Mouse (Mus musculus) erythroblast, embryonic 14.5 days (primary cell): Measurements from ENCODE around the gene Olfr461. TPM values are rescaled to one million over a fixed set of nuclear protein-coding genes. Genes with fewer than 3 reads are reported as not detected.

Source experiments
- H3K27me3 ChIP-seq: 2 replicates; pipeline ENCODE4 v1.6.1; 2012; ENCODE audit warnings: inconsistent platforms; ENCODE audit not compliant: control insufficient read depth
- H3K36me3 ChIP-seq: 2 replicates; pipeline ENCODE4 v1.6.1; 2012; ENCODE audit warnings: mild to moderate bottlenecking, inconsistent platforms; ENCODE audit not compliant: control insufficient read depth
- H3K4me1 ChIP-seq: 2 replicates; pipeline ENCODE4 v1.6.1; 2012; ENCODE audit warnings: inconsistent platforms; ENCODE audit not compliant: control insufficient read depth
- H3K4me3 ChIP-seq: replicated peaks from 2 replicates; pipeline ENCODE3; 2012; ENCODE audit warnings: moderate library complexity, mild to moderate bottlenecking, inconsistent platforms
- H3K9me3 ChIP-seq: 2 replicates; pipeline ENCODE4 v1.6.1; 2012; ENCODE audit warnings: low read length, inconsistent platforms, mixed read lengths; ENCODE audit not compliant: control insufficient read depth
- GATA1 ChIP-seq: IDR thresholded peaks from 2 replicates; pipeline ENCODE4 v1.6.1; 2012; ENCODE audit warnings: low read length, inconsistent platforms, mixed read lengths
- TAL1 ChIP-seq: IDR thresholded peaks from 3 replicates; pipeline ENCODE4 v1.6.1; 2012; ENCODE audit warnings: low read length, inconsistent platforms, mixed read lengths
- polyA plus RNA-seq: library from polyadenylated mRNA; stranded (reverse); fragments of >175 nt; gene quantifications from 2 replicates; pipeline ENCODE4 v1.2.3, GENCODE M21; 2012

Olfr461 gene
- polyA plus RNA-seq, 1 experiment, result not detected

DNA sequence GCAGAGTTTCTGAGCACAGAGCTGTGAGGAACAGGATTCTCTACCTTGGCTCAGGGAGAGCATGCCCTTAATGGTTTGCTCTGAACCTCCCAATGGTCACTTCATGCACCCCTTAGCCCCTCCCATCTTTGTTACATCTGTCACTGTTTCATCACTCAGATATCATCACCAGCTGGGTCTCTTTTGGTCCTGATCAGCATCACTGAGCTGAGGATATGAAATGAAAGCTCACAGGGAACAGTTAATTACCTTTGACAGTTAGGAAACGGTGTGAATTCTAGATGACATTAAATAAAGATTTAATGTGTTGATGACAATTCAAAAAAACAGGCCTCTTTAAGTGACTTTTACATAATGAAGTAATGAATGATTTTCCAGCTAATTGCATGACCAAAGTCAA lies 35.4 kb downstream of the Olfr461 start, which contains the start of gene Prss37:
Gene Prss37, minus strand, starts transcription at position 101 of the 400 bp plus-strand sequence.
- Histone ChIP-seq H3K9me3 (no peaks in the 10 kb centered on the region), H3K4me1 (no peaks in the 10 kb centered on the region), H3K36me3 (no peaks in the 10 kb centered on the region), H3K4me3 (no peak within 1 kb of the TSS), H3K27me3 (no peaks in the 10 kb centered on the region)
- no peak for TF ChIP-seq TAL1
- no peak for TF ChIP-seq GATA1

GRCm38 (mm10) chr6:40493229-40493628 lies 61.6 kb downstream of the Olfr461 start, which contains the start of gene Tas2r108:
Tas2r108 (plus strand) TSS chr6:40493529.
- Histone ChIP-seq H3K36me3 (no peaks in the 10 kb centered on the region), H3K4me1 (no peaks in the 10 kb centered on the region), H3K9me3 (no peaks in the 10 kb centered on the region), H3K27me3 (no peaks in the 10 kb centered on the region), H3K4me3 (no peak within 1 kb of the TSS)
- TF ChIP-seq TAL1 (no peak), GATA1 (no peak)

Other genes starting within 250 kb of the Olfr461 start
- 0.09 and 0.16 TPM in 2 replicates for gene Agk, start 229.9 kb downstream of the Olfr461 start, polyA plus RNA-seq
- not detected in 2 replicates for gene E330009J07Rik, start 118.9 kb downstream of the Olfr461 start, polyA plus RNA-seq
- gene Wee2, start 116.0 kb downstream of the Olfr461 start, polyA plus RNA-seq, result not detected in 2 replicates
- gene Ssbp1, start 83.7 kb downstream of the Olfr461 start, polyA plus RNA-seq, result 0.52 and 0.59 TPM in 2 replicates
- gene Tas2r137, start 63.8 kb downstream of the Olfr461 start, polyA plus RNA-seq, result not detected in 2 replicates
- gene Tas2r108, start 61.5 kb downstream of the Olfr461 start, polyA plus RNA-seq, result not detected in 2 replicates
- gene Prss37, start 35.5 kb downstream of the Olfr461 start, polyA plus RNA-seq, result not detected in 2 replicates
- not detected in 2 replicates for gene Olfr460, start 14.4 kb upstream of the Olfr461 start, polyA plus RNA-seq
- not detected in 2 replicates for gene Clec5a, start 30.8 kb upstream of the Olfr461 start, polyA plus RNA-seq
- not detected in 2 replicates for gene Tas2r138, start 58.3 kb upstream of the Olfr461 start, polyA plus RNA-seq
- 0.10 TPM in 1 of 2 replicates, not detected in the other for gene Mgam, start 73.8 kb upstream of the Olfr461 start, polyA plus RNA-seq